ENCODE assay signal across 8 mouse cellular contexts in the genomic region with DNA sequence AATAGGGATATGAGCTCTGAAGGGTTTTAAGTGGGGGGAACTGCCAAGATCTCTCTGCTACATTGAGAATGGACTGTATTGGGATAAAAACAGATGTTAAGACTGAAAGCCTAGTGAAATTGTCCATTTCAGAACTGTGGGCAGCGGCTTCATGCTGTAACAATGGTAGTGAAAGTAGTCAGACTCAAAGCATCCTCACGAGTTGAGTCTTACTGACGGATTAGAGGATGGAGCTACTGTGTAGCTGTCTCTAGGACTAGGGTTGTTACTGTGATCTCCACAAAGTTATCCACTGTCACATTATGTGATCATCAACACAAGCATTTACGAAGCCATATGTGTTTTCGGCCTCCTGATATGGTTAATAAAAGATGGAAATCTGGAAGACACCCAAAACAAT. TPM values are rescaled to one million over a fixed set of nuclear protein-coding genes. Genes with fewer than 3 reads are reported as not detected.
DNase-seq lines count a peak whose midpoint lies in the region; ATAC-seq and TF ChIP-seq lines count a peak whose summit lies in the region.

No protein-coding gene starts in this region.

- no peak for DNase-seq in layer of hippocampus, adult 2 months (ENCODE audit: low spot score in 2 of 2)
- DNase-seq in layer of hippocampus, adult 11-12 months (ENCODE audit: low spot score), result no peak
- no peak for DNase-seq in midbrain, postnatal 0 days (ENCODE audit: low spot score)
- no peak for DNase-seq in left cerebral cortex, postnatal 25 days (ENCODE audit: low spot score in 2 of 2)
- DNase-seq in testis, postnatal 10 days (ENCODE audit: low spot score), result no peak

- WGBS in hindbrain, embryonic 16.5 days, result 46% methylated on average over 5 of the region's 5 CpGs
- WGBS in midbrain, postnatal 0 days, result 40% methylated on average over 5 of the region's 5 CpGs

- TF ChIP-seq CTCF in layer of hippocampus, adult 2 months (conservative IDR thresholded peaks at IDR 0.05), result no peak
- TF ChIP-seq CTCF in midbrain, postnatal 0 days (IDR thresholded peaks at IDR 0.05), result no peak

- no peak for ATAC-seq in hindbrain, embryonic 16.5 days
- ATAC-seq in midbrain, postnatal 0 days (ENCODE audit: low FRiP score), result no peak
- no peak for ATAC-seq in megakaryocyte-erythroid progenitor cell, adult 5-6 weeks (replicated peaks; ENCODE audit: low FRiP score, low TSS enrichment, poor library complexity, severe bottlenecking)

- peaks cover 8% of the 10 kb centered on the region; the same call in 1 of the 2 replicates for H3K4me1 ChIP-seq in brown adipose tissue, adult 24 weeks (ENCODE audit: control insufficient read depth, insufficient read depth, insufficient read length, low read length)
- peaks cover 26% of the 10 kb centered on the region for H3K4me1 ChIP-seq in hindbrain, embryonic 16.5 days (ENCODE audit: control insufficient read depth, insufficient read depth, low read depth, low read length)
- 0 out of 2 replicates have a peak, but pooled peaks cover 4% of the 10 kb centered on the region for H3K4me1 ChIP-seq in midbrain, postnatal 0 days (ENCODE audit: insufficient read depth, low read length)

- H3K9me3 ChIP-seq in hindbrain, embryonic 16.5 days (ENCODE audit: control insufficient read depth, low read length), result no peaks in the 10 kb centered on the region
- no peaks in the 10 kb centered on the region for H3K9me3 ChIP-seq in midbrain, postnatal 0 days (ENCODE audit: low read length)

- H3K36me3 ChIP-seq in hindbrain, embryonic 16.5 days (ENCODE audit: control insufficient read depth, insufficient read depth, low read length), result peaks cover 23% of the 10 kb centered on the region
- peaks cover 21% of the 10 kb centered on the region for H3K36me3 ChIP-seq in midbrain, postnatal 0 days (ENCODE audit: insufficient read depth, low read length)

- H3K4me3 ChIP-seq in layer of hippocampus, adult 2 months, result peak overlapping the region; percentile 91
- peak overlapping the region; percentile 89 for H3K4me3 ChIP-seq in brown adipose tissue, adult 24 weeks (ENCODE audit: insufficient read depth, low read depth, low read length)
- H3K4me3 ChIP-seq in hindbrain, embryonic 16.5 days (ENCODE audit: low read length), result peak overlapping the region; percentile 94
- peak overlapping the region; percentile 95 for H3K4me3 ChIP-seq in midbrain, postnatal 0 days (ENCODE audit: low read depth, low read length)

- no peaks in the 10 kb centered on the region for H3K27me3 ChIP-seq in hindbrain, embryonic 16.5 days (replicated peaks; ENCODE audit: control insufficient read depth, insufficient read depth, low read length)
- H3K27me3 ChIP-seq in midbrain, postnatal 0 days (ENCODE audit: insufficient read depth, low read length), result no peaks in the 10 kb centered on the region

- H3K9ac ChIP-seq in hindbrain, embryonic 16.5 days (ENCODE audit: low read depth, low read length), result peak overlapping the region; percentile 79
- H3K9ac ChIP-seq in midbrain, postnatal 0 days (replicated peaks; ENCODE audit: low read length, poor library complexity, severe bottlenecking), result peak overlapping the region; percentile 99

- peak overlapping the region; percentile 100 for H3K27ac ChIP-seq in layer of hippocampus, adult 2 months
- H3K27ac ChIP-seq in brown adipose tissue, adult 24 weeks (replicated peaks; ENCODE audit: low read depth, low read length), result peak overlapping the region; percentile 99
- H3K27ac ChIP-seq in hindbrain, embryonic 16.5 days (ENCODE audit: low read depth, low read length), result no peak overlapping the region; the same call in 1 of the 2 replicates
- H3K27ac ChIP-seq in midbrain, postnatal 0 days (ENCODE audit: low read depth, low read length), result peak overlapping the region; percentile 86; the same call in 1 of the 2 replicates

- H3K4me2 ChIP-seq in hindbrain, embryonic 16.5 days (ENCODE audit: low read length), result peak overlapping the region; percentile 77
- peak overlapping the region; percentile 50 for H3K4me2 ChIP-seq in midbrain, postnatal 0 days (ENCODE audit: low read depth, low read length, poor library complexity, severe bottlenecking)

- intact Hi-C loops in left cerebral cortex, postnatal 25 days (cut with DNase I), result loop anchor here (2.0 to 5.0 kb wide), 2 partner anchors 156 to 271 kb away; a partner anchor contains a TSS

RNA-seq across cellular contexts. Expression of a gene that starts 1.0 kb away (rescaled TPM):
- 10 to 100 TPM; 49.6 to 50.6 TPM for total RNA-seq in layer of hippocampus, adult 2 months (2021)
- 21.2 and 22.0 TPM in 2 replicates for polyA plus RNA-seq in brown adipose tissue, adult 24 weeks (2012; ENCODE audit: insufficient read depth, insufficient read length, missing spikeins)
- polyA plus RNA-seq in hindbrain, embryonic 16.5 days (2015; fragmentation: Nextera tagmentation; extraction: Ambion mirVana), result 85.1 and 87.3 TPM in 2 replicates
- 56.4 and 65.1 TPM in 2 replicates for total RNA-seq in midbrain, postnatal 0 days (2014; rRNA removed)
- 87.9 and 88.1 TPM in 2 replicates for polyA plus RNA-seq in midbrain, postnatal 0 days (2015; fragmentation: Nextera tagmentation; extraction: Ambion mirVana)
- total RNA-seq in left cerebral cortex, postnatal 25 days (2021), result 10 to 100 TPM; 49.5 to 51.6 TPM
- total RNA-seq in megakaryocyte-erythroid progenitor cell, adult 5-6 weeks (2014; fragmentation: Nextera tagmentation), result 77.7 and 84.6 TPM in 2 replicates
- total RNA-seq in megakaryocyte-erythroid progenitor cell, adult 5-6 weeks (2017), result 37.0 and 37.9 TPM in 2 replicates

RNA-seq across cellular contexts. Expression of a gene that starts 1.7 kb away (rescaled TPM):
- 100 to 1,000 TPM; 250 to 262 TPM for total RNA-seq in layer of hippocampus, adult 2 months (2021)
- polyA plus RNA-seq in brown adipose tissue, adult 24 weeks (2012; ENCODE audit: insufficient read depth, insufficient read length, missing spikeins), result 1,766 and 2,018 TPM in 2 replicates
- 537 and 609 TPM in 2 replicates for polyA plus RNA-seq in hindbrain, embryonic 16.5 days (2015; fragmentation: Nextera tagmentation; extraction: Ambion mirVana)
- total RNA-seq in midbrain, postnatal 0 days (2014; rRNA removed), result 239 and 270 TPM in 2 replicates
- 539 and 548 TPM in 2 replicates for polyA plus RNA-seq in midbrain, postnatal 0 days (2015; fragmentation: Nextera tagmentation; extraction: Ambion mirVana)
- total RNA-seq in left cerebral cortex, postnatal 25 days (2021), result 100 to 1,000 TPM; 272 to 278 TPM
- total RNA-seq in megakaryocyte-erythroid progenitor cell, adult 5-6 weeks (2014; fragmentation: Nextera tagmentation), result 376 and 381 TPM in 2 replicates
- total RNA-seq in megakaryocyte-erythroid progenitor cell, adult 5-6 weeks (2017), result 527 and 581 TPM in 2 replicates

RNA-seq across cellular contexts. Expression of a gene that starts 15.3 kb away (rescaled TPM):
- 1 to 10 TPM; 2.4 to 3.7 TPM for total RNA-seq in layer of hippocampus, adult 2 months (2021)
- 0.67 TPM in 1 of 2 replicates, not detected in the other for polyA plus RNA-seq in brown adipose tissue, adult 24 weeks (2012; ENCODE audit: insufficient read depth, insufficient read length, missing spikeins)
- polyA plus RNA-seq in hindbrain, embryonic 16.5 days (2015; fragmentation: Nextera tagmentation; extraction: Ambion mirVana), result 3.2 and 3.4 TPM in 2 replicates
- total RNA-seq in midbrain, postnatal 0 days (2014; rRNA removed), result 4.8 and 6.8 TPM in 2 replicates
- polyA plus RNA-seq in midbrain, postnatal 0 days (2015; fragmentation: Nextera tagmentation; extraction: Ambion mirVana), result 4.8 and 7.6 TPM in 2 replicates
- total RNA-seq in left cerebral cortex, postnatal 25 days (2021), result 1 to 10 TPM; 1.5 to 2.3 TPM
- 5.9 and 7.8 TPM in 2 replicates for total RNA-seq in megakaryocyte-erythroid progenitor cell, adult 5-6 weeks (2014; fragmentation: Nextera tagmentation)
- 2.4 and 7.4 TPM in 2 replicates for total RNA-seq in megakaryocyte-erythroid progenitor cell, adult 5-6 weeks (2017)

RNA-seq across cellular contexts. Expression of a gene that starts 25.7 kb away (rescaled TPM):
- total RNA-seq in layer of hippocampus, adult 2 months (2021), result 1 to 10 TPM in 1 of 2 experiments, under 1 TPM in 1; 0.98 to 1.2 TPM
- polyA plus RNA-seq in brown adipose tissue, adult 24 weeks (2012; ENCODE audit: insufficient read depth, insufficient read length, missing spikeins), result 2.4 and 4.1 TPM in 2 replicates
- 0.19 and 0.40 TPM in 2 replicates for polyA plus RNA-seq in hindbrain, embryonic 16.5 days (2015; fragmentation: Nextera tagmentation; extraction: Ambion mirVana)
- total RNA-seq in midbrain, postnatal 0 days (2014; rRNA removed), result 0.33 and 1.0 TPM in 2 replicates
- 0.25 and 0.40 TPM in 2 replicates for polyA plus RNA-seq in midbrain, postnatal 0 days (2015; fragmentation: Nextera tagmentation; extraction: Ambion mirVana)
- under 1 TPM; 0.44 to 0.78 TPM for total RNA-seq in left cerebral cortex, postnatal 25 days (2021)
- total RNA-seq in megakaryocyte-erythroid progenitor cell, adult 5-6 weeks (2014; fragmentation: Nextera tagmentation), result 0.35 and 2.8 TPM in 2 replicates
- total RNA-seq in megakaryocyte-erythroid progenitor cell, adult 5-6 weeks (2017), result 0.52 and 8.0 TPM in 2 replicates

RNA-seq across cellular contexts. Expression of a gene that starts 56.2 kb away (rescaled TPM):
- total RNA-seq in layer of hippocampus, adult 2 months (2021), result under 1 TPM in 1 of 2 experiments, not detected in 1; 0.72 TPM
- polyA plus RNA-seq in brown adipose tissue, adult 24 weeks (2012; ENCODE audit: insufficient read depth, insufficient read length, missing spikeins), result not detected in 2 replicates
- polyA plus RNA-seq in hindbrain, embryonic 16.5 days (2015; fragmentation: Nextera tagmentation; extraction: Ambion mirVana), result 8.8 and 10.0 TPM in 2 replicates
- total RNA-seq in midbrain, postnatal 0 days (2014; rRNA removed), result 2.5 and 5.3 TPM in 2 replicates
- 5.6 and 7.3 TPM in 2 replicates for polyA plus RNA-seq in midbrain, postnatal 0 days (2015; fragmentation: Nextera tagmentation; extraction: Ambion mirVana)
- total RNA-seq in left cerebral cortex, postnatal 25 days (2021), result not detected
- total RNA-seq in megakaryocyte-erythroid progenitor cell, adult 5-6 weeks (2014; fragmentation: Nextera tagmentation), result not detected in 2 replicates
- total RNA-seq in megakaryocyte-erythroid progenitor cell, adult 5-6 weeks (2017), result not detected in 2 replicates
